Mouse (Mus musculus) midbrain, embryonic 10.5 days (tissue): Measurements from ENCODE around the gene Slc15a4. TPM values are rescaled to one million over a fixed set of nuclear protein-coding genes. Genes with fewer than 3 reads are reported as not detected.

Experiments
- DNase-seq: peaks from one replicate; pipeline ENCODE4 v3.0.0-alpha.2; 2017; ENCODE audit warnings: low spot score
- H3K27ac ChIP-seq: fragments of 300-500 bp; sonication (generic); replicated peaks from 2 replicates; pipeline ENCODE4 v1.5.1; 2016; ENCODE audit warnings: mild to moderate bottlenecking
- H3K27me3 ChIP-seq: fragments of 300-500 bp; sonication (generic); 2 replicates; pipeline ENCODE4 v1.6.1; 2016; ENCODE audit warnings: low read depth, mild to moderate bottlenecking; ENCODE audit not compliant: poor library complexity, severe bottlenecking
- H3K36me3 ChIP-seq: fragments of 300-500 bp; sonication (generic); 2 replicates; pipeline ENCODE4 v1.6.1; 2016; ENCODE audit warnings: mild to moderate bottlenecking, moderate library complexity
- H3K4me1 ChIP-seq: fragments of 300-500 bp; sonication (generic); 2 replicates; pipeline ENCODE4 v1.6.1; 2016
- H3K4me3 ChIP-seq: fragments of 300-500 bp; sonication (generic); 2 replicates; pipeline ENCODE4 v1.5.1; 2016; ENCODE audit warnings: mild to moderate bottlenecking, moderate library complexity
- H3K9me3 ChIP-seq: fragments of 300-500 bp; sonication (generic); replicated peaks from 2 replicates; pipeline ENCODE4 v1.6.1; 2016; ENCODE audit warnings: mild to moderate bottlenecking
- WGBS: fragments of 180-500 bp; shearing (Covaris S2); methylation state at CpG from one replicate; pipeline ENCODE4 v1.1.7; 2016; 5-methylcytosine and 5-hydroxymethylcytosine counted together
- polyA plus RNA-seq: library from polyadenylated mRNA; unstranded; fragments of >200 nt; fragmentation: Nextera tagmentation; extraction: Ambion mirVana; gene quantifications from 2 replicates; pipeline ENCODE4 v1.2.1, GENCODE M21; 2016

The Slc15a4 gene
- polyA plus RNA-seq, 1 experiment from 2014 or later = 26.1 TPM

DNA sequence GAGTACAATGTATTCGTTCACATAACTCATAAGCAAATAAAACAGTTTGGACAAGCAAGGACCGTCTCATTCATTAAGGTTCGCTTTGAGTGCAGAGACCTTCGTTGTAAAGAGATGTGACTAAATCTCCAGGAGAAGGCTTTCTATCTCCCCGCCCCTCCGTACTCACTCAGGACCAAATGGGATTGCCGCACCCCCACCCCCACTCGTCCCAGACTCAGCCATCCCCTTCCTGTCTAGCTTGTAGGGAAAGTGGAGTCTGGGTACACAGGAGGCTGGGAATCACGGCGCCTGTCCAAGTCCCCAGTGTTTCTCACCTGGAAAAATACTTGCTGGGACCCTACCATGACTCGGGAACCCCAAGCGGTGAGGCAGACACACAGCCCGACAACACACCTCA, 6.9 kb upstream of the Slc15a4 start:
- Histone ChIP-seq H3K36me3 (peaks cover 10% of the 10 kb centered on the region), H3K9me3 (peaks cover 29% of the 10 kb centered on the region), H3K27me3 (no peaks in the 10 kb centered on the region), H3K4me1 (no peaks in the 10 kb centered on the region), H3K27ac (no peak overlapping the region), H3K4me3 (no peak overlapping the region)
- WGBS = 95% methylated on average over 13 of the region's 13 CpGs
- DNase-seq = no peak

- no peaks in the 10 kb centered on the region for H3K4me1 ChIP-seq
- peaks cover 9% of the 10 kb centered on the region; the same call in 1 of the 2 replicates for H3K36me3 ChIP-seq
- H3K27me3 ChIP-seq = no peaks in the 10 kb centered on the region
- no peak overlapping the region for H3K27ac ChIP-seq
- no peak overlapping the region for H3K4me3 ChIP-seq
- H3K9me3 ChIP-seq = peaks cover 29% of the 10 kb centered on the region
- 88% methylated on average over 6 of the region's 6 CpGs for WGBS
- DNase-seq = no peak
These were observed 6.4 kb upstream of the Slc15a4 start for GRCm38 (mm10) chr5:127639067-127639605.

DNA sequence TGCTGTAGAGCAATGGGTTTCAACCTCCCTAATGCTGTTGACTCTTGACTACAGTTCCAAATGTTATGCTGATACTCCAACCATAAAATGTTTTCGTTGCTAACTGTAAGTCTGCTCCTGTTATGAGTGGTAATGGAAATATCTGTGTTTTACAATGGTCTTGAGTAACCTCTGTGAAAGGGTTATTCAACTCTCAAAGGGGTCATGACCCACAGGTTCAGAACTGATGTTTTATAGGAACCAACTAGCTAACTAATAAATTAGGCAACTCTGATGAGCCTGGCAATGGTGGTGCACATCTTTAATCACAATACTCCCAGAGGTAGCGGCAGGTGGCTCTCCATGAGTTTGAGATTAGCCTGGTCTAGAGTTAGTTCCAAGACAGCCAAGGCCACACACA, 5.5 kb upstream of the Slc15a4 start:
- H3K27ac ChIP-seq = no peak overlapping the region
- WGBS = 84% methylated on average over 2 of the region's 2 CpGs
- peaks cover 1% of the 10 kb centered on the region for H3K4me1 ChIP-seq
- peaks cover 5% of the 10 kb centered on the region; the same call in 1 of the 2 replicates for H3K27me3 ChIP-seq
- peaks cover 9% of the 10 kb centered on the region; the same call in 1 of the 2 replicates for H3K36me3 ChIP-seq
- peaks cover 24% of the 10 kb centered on the region for H3K9me3 ChIP-seq
- DNase-seq = no peak
- no peak overlapping the region for H3K4me3 ChIP-seq

DNA sequence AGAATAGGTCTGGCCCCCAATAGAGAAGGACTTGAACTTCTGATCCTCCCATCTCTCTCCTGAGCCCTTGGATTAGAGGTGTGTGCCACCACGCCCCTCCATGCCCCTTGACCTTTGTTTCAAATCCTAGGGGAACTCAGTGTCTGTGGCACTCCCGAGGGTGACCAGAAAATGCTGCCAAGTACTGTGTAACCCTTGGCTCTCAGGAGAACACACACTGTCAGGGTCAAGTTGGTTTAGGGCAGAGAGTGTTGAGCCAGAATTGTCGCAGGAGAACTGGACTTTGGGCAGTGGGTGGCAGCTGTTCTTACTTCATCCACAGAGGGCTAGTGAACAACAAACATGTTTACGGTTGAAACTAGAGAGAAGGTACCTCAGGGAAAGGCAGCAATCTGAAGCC, 4.9 kb upstream of the Slc15a4 start:
- peaks cover 22% of the 10 kb centered on the region for H3K9me3 ChIP-seq
- H3K36me3 ChIP-seq = peaks cover 9% of the 10 kb centered on the region; the same call in 1 of the 2 replicates
- peaks cover 7% of the 10 kb centered on the region for H3K4me1 ChIP-seq
- H3K4me3 ChIP-seq = no peak overlapping the region
- 77% methylated on average over 4 of the region's 4 CpGs for WGBS
- H3K27me3 ChIP-seq = peaks cover 10% of the 10 kb centered on the region; the same call in 1 of the 2 replicates
- H3K27ac ChIP-seq = no peak overlapping the region
- no peak for DNase-seq

DNA sequence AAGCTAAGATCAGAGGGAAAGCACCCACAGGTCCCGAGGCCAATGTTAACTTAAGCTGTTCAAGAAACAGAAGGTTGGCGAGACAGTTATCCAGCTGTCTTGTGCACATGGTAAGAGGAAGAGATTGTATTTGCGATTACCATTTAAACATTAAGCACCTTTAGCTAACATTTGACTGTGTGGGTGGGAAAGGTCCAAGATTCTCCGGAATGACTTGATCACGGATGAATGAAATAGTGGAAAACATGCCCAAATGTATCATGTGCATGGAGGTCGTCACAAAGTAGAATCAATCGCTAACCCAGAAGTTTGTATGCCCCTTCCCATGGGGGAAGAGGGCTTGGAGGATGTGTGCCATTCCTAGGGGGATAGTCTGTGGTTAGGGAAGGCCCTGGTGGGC, 969 bp upstream of the Slc15a4 start:
- Histone ChIP-seq H3K36me3 (no peaks in the 10 kb centered on the region), H3K4me3 (no peak overlapping the region), H3K27ac (no peak overlapping the region), H3K4me1 (peaks cover 20% of the 10 kb centered on the region), H3K9me3 (no peaks in the 10 kb centered on the region), H3K27me3 (peaks cover 27% of the 10 kb centered on the region)
- DNase-seq = no peak
- WGBS = 92% methylated on average over 7 of the region's 7 CpGs

GRCm38 (mm10) chr5:127633188-127633587, 491 bp upstream of the Slc15a4 start:
- no peak overlapping the region; the same call in 1 of the 2 replicates for H3K27ac ChIP-seq
- peak overlapping the region; percentile 63 for H3K4me3 ChIP-seq
- peaks cover 27% of the 10 kb centered on the region for H3K27me3 ChIP-seq
- H3K36me3 ChIP-seq = no peaks in the 10 kb centered on the region
- WGBS = 33% methylated on average over 4 of the region's 4 CpGs
- H3K4me1 ChIP-seq = peaks cover 20% of the 10 kb centered on the region
- no peak for DNase-seq
- H3K9me3 ChIP-seq = no peaks in the 10 kb centered on the region

- Histone ChIP-seq H3K9me3 (no peaks in the 10 kb centered on the region), H3K27ac (peak overlapping the region; percentile 84), H3K4me1 (peaks cover 20% of the 10 kb centered on the region), H3K36me3 (no peaks in the 10 kb centered on the region), H3K27me3 (peaks cover 27% of the 10 kb centered on the region), H3K4me3 (peak overlapping the region; percentile 63)
- WGBS = 13% methylated on average over 5 of the region's 5 CpGs
- peak; percentile 15 for DNase-seq
These were observed 1.0 kb downstream of the Slc15a4 start for GRCm38 (mm10) chr5:127631671-127632070.

DNA sequence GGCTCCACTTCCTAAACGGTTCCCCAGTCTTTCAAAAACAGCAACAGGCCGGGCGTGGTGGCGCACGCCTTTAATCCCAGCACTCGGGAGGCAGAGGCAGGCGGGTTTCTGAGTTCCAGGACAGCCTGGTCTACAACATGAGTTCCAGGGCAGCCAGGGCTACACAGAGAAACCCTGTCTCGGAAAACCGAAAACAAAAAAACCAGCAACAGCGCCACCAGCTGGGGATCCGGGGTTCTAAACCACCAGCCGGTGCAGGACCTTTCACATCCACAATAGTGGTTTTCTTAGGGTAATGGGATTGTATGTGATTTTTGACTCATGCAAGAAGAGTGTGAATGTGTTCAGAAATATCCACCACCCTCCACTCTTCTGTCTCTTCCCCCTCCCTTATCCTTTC, 5.5 kb downstream of the Slc15a4 start:
- no peak for DNase-seq
- H3K36me3 ChIP-seq = no peaks in the 10 kb centered on the region
- no peak overlapping the region for H3K27ac ChIP-seq
- no peaks in the 10 kb centered on the region for H3K9me3 ChIP-seq
- H3K4me1 ChIP-seq = peaks cover 10% of the 10 kb centered on the region
- no peak overlapping the region for H3K4me3 ChIP-seq
- 87% methylated on average over 12 of the region's 12 CpGs for WGBS
- peaks cover 13% of the 10 kb centered on the region; the same call in 1 of the 2 replicates for H3K27me3 ChIP-seq

DNA sequence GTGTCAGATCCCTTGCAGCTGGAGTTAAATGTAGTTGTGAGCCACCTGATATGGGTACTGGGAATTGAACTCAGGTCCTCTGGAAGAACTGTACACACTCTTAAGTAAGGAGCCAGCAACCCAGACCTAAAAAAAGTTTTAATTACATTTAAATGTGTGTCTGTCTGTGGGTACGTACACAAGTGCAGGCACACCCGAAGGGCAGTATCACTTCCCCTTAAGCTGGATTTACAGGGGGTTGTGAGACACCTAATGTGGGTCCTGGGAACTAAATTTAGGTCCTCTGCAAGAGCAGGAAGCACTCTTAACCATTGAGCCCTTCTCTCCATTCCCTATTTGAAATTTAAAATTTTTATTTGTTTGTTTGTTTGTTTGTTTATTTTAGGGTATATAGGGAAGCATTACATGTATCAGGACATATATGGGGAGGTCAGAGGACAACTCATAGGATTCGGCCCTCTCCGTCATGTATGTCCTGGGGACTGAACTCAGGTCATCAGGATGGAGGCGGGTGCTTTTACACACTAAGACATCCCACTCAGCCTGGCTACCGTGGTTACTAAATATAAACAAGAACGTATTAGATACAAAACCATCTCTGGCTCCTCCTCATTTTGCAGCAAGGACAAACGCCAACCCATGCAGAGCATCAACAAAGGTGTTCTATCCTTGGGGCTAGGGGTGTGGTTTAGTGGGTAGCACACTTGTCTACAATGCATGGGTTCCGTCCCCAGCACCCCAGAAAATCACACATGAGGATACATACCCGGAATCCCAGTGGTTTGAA, 8.1 kb downstream of the Slc15a4 start:
- Histone ChIP-seq H3K4me3 (no peak overlapping the region), H3K9me3 (no peaks in the 10 kb centered on the region), H3K36me3 (no peaks in the 10 kb centered on the region), H3K4me1 (no peaks in the 10 kb centered on the region), H3K27ac (no peak overlapping the region), H3K27me3 (no peaks in the 10 kb centered on the region)
- WGBS = 87% methylated on average over 10 of the region's 10 CpGs
- no peak for DNase-seq

DNA sequence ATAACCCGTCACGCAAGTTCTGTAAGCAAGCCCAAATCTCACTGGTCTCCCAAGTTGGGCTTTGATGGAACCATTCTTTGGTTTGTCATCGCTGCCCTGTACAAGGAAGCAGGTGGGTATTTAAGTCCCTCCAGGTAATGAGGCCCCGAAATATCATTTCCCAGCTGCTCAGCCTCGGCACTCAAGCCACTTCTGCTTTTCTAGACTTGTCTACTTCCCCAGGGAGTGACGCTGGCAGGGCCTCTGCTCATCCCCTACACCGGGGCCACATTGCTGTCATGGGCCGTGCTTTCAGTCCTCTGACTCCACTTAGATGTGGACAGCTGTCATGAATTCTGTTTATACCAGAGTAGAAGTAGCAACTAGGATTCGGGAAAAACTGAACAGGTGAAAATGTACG, 11.6 kb downstream of the Slc15a4 start:
- Histone ChIP-seq H3K9me3 (no peaks in the 10 kb centered on the region), H3K4me3 (no peak overlapping the region), H3K36me3 (no peaks in the 10 kb centered on the region), H3K27me3 (no peaks in the 10 kb centered on the region), H3K4me1 (peaks cover 6% of the 10 kb centered on the region), H3K27ac (no peak overlapping the region)
- 86% methylated on average over 10 of the region's 10 CpGs for WGBS
- DNase-seq = no peak

DNA sequence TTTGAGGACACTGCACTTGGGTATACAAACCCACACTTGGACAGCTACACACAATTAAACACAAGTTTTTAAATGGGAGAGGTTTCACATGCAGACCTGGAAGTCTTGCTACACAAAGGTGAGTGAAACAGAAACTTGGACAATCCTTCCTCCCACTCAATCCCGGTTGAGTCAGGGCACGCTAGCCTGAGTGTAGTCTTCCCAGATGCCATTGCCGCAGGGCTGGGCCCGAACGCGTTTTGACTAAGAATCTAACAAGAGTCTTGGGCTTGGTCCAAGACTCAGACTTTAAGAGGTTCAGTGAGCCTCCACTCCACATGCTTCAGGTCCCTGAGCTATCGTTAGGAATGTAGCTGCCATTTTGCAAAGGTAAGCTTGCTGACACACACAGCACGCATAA, 12.3 kb downstream of the Slc15a4 start:
- Histone ChIP-seq H3K4me3 (no peak overlapping the region), H3K27me3 (no peaks in the 10 kb centered on the region), H3K9me3 (no peaks in the 10 kb centered on the region), H3K27ac (no peak overlapping the region), H3K36me3 (no peaks in the 10 kb centered on the region), H3K4me1 (peaks cover 13% of the 10 kb centered on the region)
- 79% methylated on average over 8 of the region's 8 CpGs for WGBS
- no peak for DNase-seq

- DNase-seq = no peak
- peaks cover 23% of the 10 kb centered on the region for H3K4me1 ChIP-seq
- H3K4me3 ChIP-seq = no peak overlapping the region
- H3K27ac ChIP-seq = no peak overlapping the region
- H3K9me3 ChIP-seq = no peaks in the 10 kb centered on the region
- 0 out of 2 replicates have a peak, but pooled peaks cover 4% of the 10 kb centered on the region for H3K36me3 ChIP-seq
- H3K27me3 ChIP-seq = no peaks in the 10 kb centered on the region
- WGBS = 79% methylated on average over 3 of the region's 3 CpGs
These were observed 13.9 kb downstream of the Slc15a4 start for GRCm38 (mm10) chr5:127618834-127619233.
